Mouse (Mus musculus) lung, embryonic 14.5 days (tissue): Measurements from ENCODE around the gene Dennd1b. TPM values are rescaled to one million over a fixed set of nuclear protein-coding genes. Genes with fewer than 3 reads are reported as not detected.

ENCODE experiments used
- ATAC-seq: fragments of 200-750 bp; cut with Nextera tagmentation; 2 replicates; pipeline ENCODE4 v1.8.0; 2017; ENCODE audit warnings: mild to moderate bottlenecking, moderate TSS enrichment, moderate library complexity; ENCODE audit not compliant: insufficient read depth
- DNase-seq: peaks from one replicate; pipeline ENCODE4 v3.0.0-alpha.2; 2015
- H3K27ac ChIP-seq: fragments of 300-500 bp; sonication (generic); 2 replicates; pipeline ENCODE4 v1.5.1; 2014; ENCODE audit warnings: low read depth, mild to moderate bottlenecking, moderate library complexity
- H3K27me3 ChIP-seq: fragments of 300-500 bp; sonication (generic); 2 replicates; pipeline ENCODE4 v1.6.1; 2014; ENCODE audit warnings: low read length, control low read depth; ENCODE audit not compliant: insufficient read depth
- H3K36me3 ChIP-seq: fragments of 300-500 bp; sonication (generic); 2 replicates; pipeline ENCODE4 v1.6.1; 2014; ENCODE audit warnings: control low read depth; ENCODE audit not compliant: insufficient read depth
- H3K4me1 ChIP-seq: fragments of 300-500 bp; sonication (generic); 2 replicates; pipeline ENCODE4 v1.6.1; 2014; ENCODE audit warnings: antibody characterized with exemption, control low read depth; ENCODE audit not compliant: insufficient read depth
- H3K4me2 ChIP-seq: fragments of 300-500 bp; sonication (generic); 2 replicates; pipeline ENCODE4 v1.6.1; 2014; ENCODE audit warnings: mild to moderate bottlenecking
- H3K4me3 ChIP-seq: fragments of 300-500 bp; sonication (generic); 2 replicates; pipeline ENCODE4 v1.5.1; 2014; ENCODE audit warnings: low read depth, low read length
- H3K9ac ChIP-seq: fragments of 300-500 bp; sonication (generic); 2 replicates; pipeline ENCODE4 v1.6.1; 2014
- H3K9me3 ChIP-seq: fragments of 300-500 bp; sonication (generic); 2 replicates; pipeline ENCODE4 v1.6.1; 2016; ENCODE audit warnings: low read depth, low read length, control low read depth
- CTCF ChIP-seq: IDR thresholded peaks from 2 replicates; pipeline ENCODE4 v1.5.1; 2016; ENCODE audit warnings: antibody characterized with exemption, low read depth
- WGBS: fragments of 180-500 bp; shearing (Covaris S2); extraction: QIAGEN DNeasy Blood & Tissue Kit; methylation state at CpG from one replicate; pipeline ENCODE4 v1.1.7; 2014; 5-methylcytosine and 5-hydroxymethylcytosine counted together
- polyA plus RNA-seq: library from polyadenylated mRNA; unstranded; fragments of >200 nt; fragmentation: Nextera tagmentation; extraction: Ambion mirVana; gene quantifications from 2 replicates; pipeline ENCODE4 v1.2.1, GENCODE M21; 2014

The Dennd1b gene
- polyA plus RNA-seq, 1 experiment from 2014 or later: 10.8 TPM

DNA sequence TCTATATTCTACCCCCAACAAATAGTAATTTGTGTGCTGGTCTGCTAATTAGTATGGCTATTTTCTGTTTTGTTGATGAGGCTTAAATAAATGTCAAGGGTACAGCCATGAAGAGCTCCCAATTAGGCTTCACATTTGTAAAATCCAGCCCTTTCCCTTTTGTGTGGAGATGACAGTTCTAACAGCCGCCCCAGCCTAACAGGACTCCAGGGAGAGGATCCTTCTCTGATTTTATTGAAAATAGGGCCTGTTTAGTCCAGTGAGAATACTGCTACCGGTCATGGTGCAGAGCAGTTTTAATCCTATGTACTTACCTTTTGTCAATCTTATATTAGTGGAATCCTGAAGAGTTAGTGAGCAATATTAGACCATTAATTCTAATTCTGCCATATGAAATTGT lies 189.8 kb downstream of the Dennd1b start:
- no peak overlapping the region for H3K4me3 ChIP-seq
- H3K9ac ChIP-seq: no peak overlapping the region
- no peak for TF ChIP-seq CTCF
- H3K4me2 ChIP-seq: no peak overlapping the region
- 77% methylated on average over 2 of the region's 2 CpGs for WGBS
- H3K27ac ChIP-seq: no peak overlapping the region
- no peaks in the 10 kb centered on the region for H3K9me3 ChIP-seq
- DNase-seq (no peak), ATAC-seq (no peak)
- H3K4me1 ChIP-seq: no peaks in the 10 kb centered on the region
- H3K27me3 ChIP-seq: no peaks in the 10 kb centered on the region
- no peaks in the 10 kb centered on the region for H3K36me3 ChIP-seq

GRCm38 (mm10) chr1:139153493-139153892 lies 190.3 kb downstream of the Dennd1b start:
- Histone ChIP-seq H3K36me3 (no peaks in the 10 kb centered on the region), H3K9me3 (no peaks in the 10 kb centered on the region), H3K4me2 (no peak overlapping the region), H3K9ac (no peak overlapping the region), H3K4me1 (no peaks in the 10 kb centered on the region), H3K27me3 (no peaks in the 10 kb centered on the region), H3K27ac (no peak overlapping the region), H3K4me3 (no peak overlapping the region)
- TF ChIP-seq CTCF: no peak
- 50% methylated on average over 6 of the region's 6 CpGs for WGBS
- DNase-seq: no peak
- no peak for ATAC-seq

DNA sequence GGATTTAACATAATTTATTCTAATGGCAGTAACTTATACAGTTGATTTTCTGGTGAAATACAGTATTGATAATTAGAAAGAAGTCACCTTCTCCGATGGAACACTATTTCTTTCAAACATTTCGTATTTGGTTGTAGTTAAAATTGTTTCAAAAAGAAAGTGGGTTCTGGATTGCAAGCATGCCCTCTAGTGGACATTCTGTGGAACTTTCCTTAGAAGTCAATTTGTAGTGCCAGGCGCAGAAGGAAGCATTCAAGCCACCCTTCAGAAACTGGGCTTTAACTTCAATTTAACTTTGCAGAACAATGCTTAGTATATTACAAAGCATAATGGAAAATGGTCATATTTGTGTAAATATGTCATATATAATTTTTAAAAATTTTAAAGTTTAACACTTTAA lies 193.2 kb downstream of the Dennd1b start:
- no peaks in the 10 kb centered on the region for H3K9me3 ChIP-seq
- H3K36me3 ChIP-seq: no peaks in the 10 kb centered on the region
- H3K4me1 ChIP-seq: no peaks in the 10 kb centered on the region
- H3K4me2 ChIP-seq: no peak overlapping the region
- no peak overlapping the region for H3K9ac ChIP-seq
- WGBS: 17% methylated on average over 3 of the region's 3 CpGs
- no peak overlapping the region for H3K27ac ChIP-seq
- no peak overlapping the region for H3K4me3 ChIP-seq
- TF ChIP-seq CTCF: peak; percentile 81
- DNase-seq (peak; percentile 82), ATAC-seq (no peak)
- no peaks in the 10 kb centered on the region for H3K27me3 ChIP-seq

GRCm38 (mm10) chr1:139161619-139162018 lies 198.4 kb downstream of the Dennd1b start:
- WGBS: 42% methylated on average over 3 of the region's 3 CpGs

DNA sequence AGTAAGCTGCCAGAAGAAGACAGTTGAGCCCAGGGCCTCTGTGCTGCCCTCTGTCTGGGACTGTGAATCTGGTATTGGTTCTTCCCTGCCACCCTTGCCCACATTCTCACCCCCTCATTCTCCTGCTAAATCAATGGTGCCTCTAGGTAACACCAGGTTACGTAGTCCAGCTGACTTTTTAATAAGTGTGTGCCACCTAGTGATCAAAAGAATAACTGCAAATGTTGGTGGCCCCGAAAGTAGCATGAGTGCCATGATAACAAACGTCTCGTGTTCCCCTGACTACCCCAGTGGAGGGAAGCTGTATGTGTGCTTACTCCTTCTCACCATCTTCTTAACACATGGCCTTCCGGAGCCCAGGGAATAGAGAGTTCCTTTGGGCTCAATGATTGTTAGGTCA lies 199.6 kb downstream of the Dennd1b start:
- ATAC-seq: peak; percentile 50
- peak; percentile 69 for TF ChIP-seq CTCF
- Histone ChIP-seq H3K27me3 (no peaks in the 10 kb centered on the region), H3K27ac (no peak overlapping the region), H3K36me3 (no peaks in the 10 kb centered on the region), H3K4me1 (no peaks in the 10 kb centered on the region), H3K4me2 (no peak overlapping the region), H3K9me3 (no peaks in the 10 kb centered on the region), H3K4me3 (no peak overlapping the region), H3K9ac (no peak overlapping the region)
- 20% methylated on average over 5 of the region's 5 CpGs for WGBS
- DNase-seq: peak; percentile 77

More at GRCm38 (mm10) chr1:139161619-139162018, 198.4 kb downstream of the Dennd1b start:
- ATAC-seq (no peak), DNase-seq (peak; percentile 38)
- H3K4me3 ChIP-seq: no peak overlapping the region
- H3K27ac ChIP-seq: no peak overlapping the region
- H3K4me2 ChIP-seq: no peak overlapping the region
- no peaks in the 10 kb centered on the region for H3K4me1 ChIP-seq
- no peak overlapping the region for H3K9ac ChIP-seq
- no peaks in the 10 kb centered on the region for H3K36me3 ChIP-seq
- no peaks in the 10 kb centered on the region for H3K27me3 ChIP-seq
- peak; percentile 43 for TF ChIP-seq CTCF
- no peaks in the 10 kb centered on the region for H3K9me3 ChIP-seq

GRCm38 (mm10) chr1:139174058-139174832 lies 211.0 kb downstream of the Dennd1b start:
- DNase-seq (peak; percentile 74), ATAC-seq (no peak)
- H3K9ac ChIP-seq: no peak overlapping the region
- H3K4me1 ChIP-seq: no peaks in the 10 kb centered on the region
- H3K27me3 ChIP-seq: no peaks in the 10 kb centered on the region
- no peaks in the 10 kb centered on the region for H3K9me3 ChIP-seq
- no peak overlapping the region for H3K4me2 ChIP-seq
- H3K27ac ChIP-seq: peak overlapping the region; percentile 56; the same call in 1 of the 2 replicates
- peaks cover 5% of the 10 kb centered on the region; the same call in 1 of the 2 replicates for H3K36me3 ChIP-seq
- WGBS: 49% methylated on average over 3 of the region's 3 CpGs
- no peak for TF ChIP-seq CTCF
- no peak overlapping the region for H3K4me3 ChIP-seq

DNA sequence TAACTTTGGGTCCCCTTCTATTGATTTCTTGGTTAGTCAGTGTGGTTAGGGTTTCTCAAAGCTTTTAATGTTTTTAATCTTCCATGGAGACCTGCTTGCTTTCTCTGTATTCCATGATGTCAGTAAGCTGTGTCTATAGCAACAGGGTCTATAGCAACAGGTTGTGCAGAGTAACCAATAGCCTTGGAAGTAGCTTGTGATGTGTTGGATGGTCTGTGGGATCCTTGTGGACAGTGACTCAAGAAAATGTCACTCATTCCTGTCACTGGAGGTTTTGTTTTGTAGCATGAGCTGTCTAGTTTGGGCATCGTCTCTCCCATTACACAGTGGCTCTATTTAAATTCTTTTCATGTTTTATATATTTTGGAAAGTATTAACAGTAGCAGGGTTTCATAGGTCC lies 216.5 kb downstream of the Dennd1b start:
- no peak overlapping the region for H3K9ac ChIP-seq
- no peak for DNase-seq
- no peaks in the 10 kb centered on the region for H3K27me3 ChIP-seq
- ATAC-seq: no peak
- H3K4me2 ChIP-seq: no peak overlapping the region
- H3K4me3 ChIP-seq: no peak overlapping the region
- no peaks in the 10 kb centered on the region for H3K9me3 ChIP-seq
- no peak overlapping the region for H3K27ac ChIP-seq
- TF ChIP-seq CTCF: no peak
- no peaks in the 10 kb centered on the region for H3K36me3 ChIP-seq
- no peaks in the 10 kb centered on the region for H3K4me1 ChIP-seq
- 87% methylated on average over 1 of the region's 1 CpGs for WGBS
